Mouse (Mus musculus): Measurements from ENCODE around the gene Ncapd2.

DNA sequence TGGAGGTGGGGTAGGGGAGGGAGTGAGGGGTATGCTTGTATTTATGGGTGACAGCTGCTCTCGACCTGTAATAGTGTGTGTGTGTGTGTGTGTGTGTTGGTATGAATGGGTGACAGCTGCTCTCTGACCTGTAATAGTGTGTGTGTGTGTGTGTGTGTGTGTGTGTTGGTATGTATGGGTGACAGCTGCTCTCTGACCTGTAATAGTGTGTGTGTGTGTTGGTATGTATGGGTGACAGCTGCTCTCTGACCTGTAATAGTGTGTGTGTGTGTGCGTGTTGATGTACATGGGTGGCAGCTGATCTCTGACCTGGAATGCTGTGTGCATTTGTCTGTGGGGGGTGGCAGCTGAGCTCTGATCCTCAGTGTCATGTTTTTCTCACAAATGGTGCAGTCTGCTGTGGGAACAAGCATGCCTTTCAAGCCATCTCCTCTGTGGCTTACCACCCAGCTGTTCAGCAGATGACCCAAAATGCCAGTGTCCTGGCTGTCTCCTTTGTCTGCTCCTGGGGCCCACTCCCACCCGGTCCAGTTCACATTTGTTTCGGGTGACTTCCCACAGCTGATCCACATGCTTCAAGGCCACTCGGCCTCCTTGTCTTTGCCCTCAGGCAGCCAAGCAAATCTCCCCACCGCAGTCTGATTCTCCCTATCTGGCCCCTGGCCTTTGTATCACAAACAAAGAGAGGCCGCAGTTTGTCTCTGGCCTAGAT, 34.4 kb downstream of the Ncapd2 start:
- no peak for TF ChIP-seq CTCF (IDR thresholded peaks at IDR 0.05; ENCODE audit: low read depth)
- no peak for TF ChIP-seq EP300 (IDR thresholded peaks at IDR 0.05; ENCODE audit: low read depth)

Data from liver, embryonic 14.5 days (tissue).